Mouse (Mus musculus): ENCODE results near the gene Nes.

- TF ChIP-seq CTCF (IDR thresholded peaks at IDR 0.05) (no peak), EP300 (IDR thresholded peaks at IDR 0.05) (no peak)
These were observed 10.7 kb upstream of the Nes start for GRCm38 (mm10) chr3:87960191-87960585.
